Mouse (Mus musculus) ZHBTc4 (cell line): ENCODE results near the gene AC141477.1.

Source experiments
- DNase-seq: peaks from one replicate; pipeline ENCODE4 v3.0.0-alpha.2; 2011; ENCODE audit warnings: low read depth, low spot score

The AC141477.1 gene

GRCm38 (mm10) chr10:76440281-76440680 lies at the start of gene AC141477.1:
Gene AC141477.1 (minus strand): TSS chr10:76440444.
- peak; percentile 43 for DNase-seq

DNA sequence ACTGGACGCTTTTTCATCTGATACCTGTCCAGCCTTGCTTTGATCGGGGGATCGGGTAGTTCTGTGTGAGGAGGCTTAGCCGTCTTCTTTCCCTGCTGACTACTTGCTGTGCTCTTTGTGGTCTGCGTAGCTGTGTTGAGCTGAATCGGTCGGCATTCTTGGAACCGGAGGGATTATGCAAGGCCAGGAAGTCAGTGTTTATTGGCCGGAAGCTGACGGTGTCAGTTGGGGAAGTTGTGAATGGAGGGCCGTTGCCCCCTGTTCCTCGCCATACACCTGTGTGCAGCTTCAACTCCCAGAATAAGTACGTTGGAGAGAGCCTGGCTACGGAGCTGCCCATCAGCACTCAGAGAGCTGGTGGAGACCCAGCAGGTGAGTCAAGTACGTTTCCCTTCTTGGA lies 49.0 kb upstream of the AC141477.1 start:
- no peak for DNase-seq

- DNase-seq: no peak
Observed at GRCm38 (mm10) chr10:76488265-76488664, 48.0 kb upstream of the AC141477.1 start.

DNA sequence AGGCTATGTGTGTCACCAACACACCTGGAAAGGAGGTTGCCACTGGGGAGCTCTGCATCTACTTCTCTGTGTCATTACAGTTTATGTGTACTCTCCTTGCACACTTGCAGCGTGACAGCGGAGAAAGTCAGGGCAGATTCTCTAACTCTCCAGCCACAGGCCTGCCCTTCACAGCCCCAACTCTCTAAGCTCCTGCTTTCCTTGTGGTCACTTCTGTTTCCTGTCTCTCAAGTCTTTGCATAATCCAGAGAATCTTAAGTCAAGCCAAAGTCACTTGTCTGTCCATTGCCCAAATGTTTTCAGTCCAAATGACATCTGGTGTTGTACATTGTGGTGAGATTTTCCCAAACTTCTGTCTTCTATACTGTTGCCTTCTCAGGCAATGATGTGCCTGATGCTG lies 46.1 kb upstream of the AC141477.1 start:
- no peak for DNase-seq

DNA sequence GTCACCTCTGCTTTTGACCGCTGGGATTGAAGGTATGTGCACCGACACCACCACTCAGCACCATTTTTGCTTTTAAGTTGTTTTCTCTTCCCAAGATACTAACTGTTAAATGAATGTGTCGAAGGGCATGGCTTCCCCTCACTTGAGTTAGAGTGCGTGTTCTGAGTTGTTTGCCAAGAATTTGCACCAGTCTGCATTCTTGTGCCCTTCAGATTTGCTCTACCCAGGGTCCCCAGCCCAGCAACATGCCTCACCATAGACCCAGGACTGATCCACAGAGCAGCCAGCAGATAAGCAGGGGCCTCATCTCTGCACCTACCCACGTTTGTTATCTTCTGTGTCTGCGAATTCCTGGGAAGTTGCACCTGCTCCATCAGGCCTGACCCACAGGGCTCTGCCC lies 41.2 kb upstream of the AC141477.1 start:
- no peak for DNase-seq

DNA sequence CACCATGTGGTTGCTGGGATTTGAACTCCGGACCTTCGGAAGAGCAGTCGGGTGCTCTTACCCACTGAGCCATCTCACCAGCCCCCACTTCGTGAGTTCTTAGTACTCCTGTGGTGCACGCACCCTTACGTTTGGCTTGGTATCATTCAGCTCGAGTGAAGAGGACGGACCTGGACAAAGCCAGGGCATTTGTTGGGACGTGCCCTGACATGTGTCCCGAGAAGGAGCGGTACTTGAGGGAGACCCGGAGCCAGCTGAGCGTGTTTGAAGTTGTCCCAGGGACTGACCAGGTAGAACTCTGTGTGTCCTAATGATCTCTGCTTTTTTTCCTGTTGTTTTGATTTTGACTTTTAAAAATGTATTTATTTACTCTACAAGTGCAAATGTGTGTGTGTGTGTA lies 40.6 kb upstream of the AC141477.1 start:
- DNase-seq: peak; percentile 65

- DNase-seq: no peak
Observed at GRCm38 (mm10) chr10:76473759-76474158, 33.5 kb upstream of the AC141477.1 start.

DNA sequence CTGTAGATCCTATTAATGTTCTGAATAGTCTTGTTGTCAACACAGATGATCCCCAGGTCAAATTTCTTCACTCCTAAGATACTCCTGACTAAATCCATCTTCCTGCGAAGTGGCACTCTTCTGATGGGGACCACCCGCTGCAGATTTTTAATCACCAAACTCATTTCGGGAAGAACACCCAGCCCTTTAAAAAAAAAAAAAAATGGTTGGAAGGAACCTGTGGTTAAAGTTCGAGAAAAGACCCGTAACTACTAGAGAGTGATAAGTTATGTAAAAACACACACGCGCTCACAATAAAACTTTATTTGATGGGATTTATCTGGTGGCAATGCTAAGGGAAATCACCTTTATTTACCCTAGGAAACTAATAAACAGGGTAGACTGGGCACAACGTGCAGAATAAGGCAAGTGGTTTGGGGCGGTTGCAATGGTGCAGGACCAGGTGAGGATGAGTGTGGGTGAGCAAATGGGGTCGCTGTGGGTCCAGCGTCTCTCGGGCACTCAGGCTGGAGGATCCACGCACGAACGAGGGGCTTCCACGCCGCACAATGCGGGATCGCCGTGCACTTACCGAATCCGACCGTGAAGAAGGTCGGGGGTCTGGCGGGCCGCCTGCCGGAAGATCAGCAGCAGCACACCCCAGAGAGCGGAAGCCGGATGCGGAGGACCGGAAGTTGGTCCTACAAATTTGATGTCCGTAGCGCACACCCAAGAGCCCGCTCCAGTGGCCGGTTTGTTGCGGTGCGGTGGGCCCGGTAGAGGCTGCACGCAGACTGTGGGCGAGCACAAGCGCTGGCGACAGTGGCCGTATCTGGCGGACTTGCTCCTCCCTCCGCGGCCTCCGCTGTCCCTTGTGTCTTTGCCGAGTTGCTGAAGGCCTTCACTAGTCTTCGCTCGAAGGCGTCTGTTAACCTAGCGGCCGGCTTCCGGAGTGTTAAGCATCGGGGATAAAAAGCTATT lies 28.2 kb upstream of the AC141477.1 start, which contains the start of the genes Mcm3ap and Ybey:
Mcm3ap (plus strand) TSS at position 725 of the 960 bp plus-strand sequence.
Ybey (minus strand) TSS at position 912 of the 960 bp plus-strand sequence.
- peak; percentile 95 for DNase-seq

- peak; percentile 68 for DNase-seq
Observed at GRCm38 (mm10) chr10:76462721-76463120, 22.5 kb upstream of the AC141477.1 start.

DNA sequence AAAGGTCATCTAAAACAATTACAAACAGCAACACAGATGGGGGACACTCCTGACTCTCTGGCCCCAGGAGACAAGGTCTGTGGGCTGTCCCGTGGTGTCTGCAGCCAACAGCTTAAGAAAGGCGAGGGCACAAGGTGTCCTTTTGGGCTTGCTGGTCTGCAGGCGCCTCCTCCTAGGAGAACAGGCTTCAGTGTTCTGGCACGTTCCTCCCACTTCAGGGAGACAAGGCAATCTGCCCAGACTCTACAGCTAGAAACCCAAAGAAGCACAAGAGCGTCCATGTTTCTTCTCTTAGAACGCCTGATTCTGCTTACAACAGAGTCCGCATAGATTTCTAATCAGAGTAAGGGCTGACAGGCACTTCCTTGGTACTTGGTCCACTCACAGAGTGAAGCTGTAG lies 22.1 kb upstream of the AC141477.1 start:
- no peak for DNase-seq

DNA sequence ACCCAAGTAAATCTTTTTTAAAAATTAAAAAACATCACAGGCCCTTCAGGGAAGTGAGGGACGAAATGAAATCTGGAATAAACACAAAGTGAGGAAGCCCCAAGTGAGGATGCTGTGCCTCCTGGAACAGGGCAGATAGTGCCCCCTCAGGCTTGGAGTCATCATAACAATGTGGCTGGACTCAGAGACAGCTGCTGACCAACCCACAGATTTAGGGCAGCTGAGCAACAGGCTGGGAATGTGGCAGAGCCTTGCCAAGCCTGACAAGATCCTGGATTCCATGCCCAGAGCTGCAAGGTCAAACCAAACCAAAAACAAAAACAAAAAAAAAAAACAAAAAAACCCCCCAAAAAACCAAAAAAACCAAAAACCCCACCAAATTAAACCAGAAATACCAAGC lies 21.0 kb upstream of the AC141477.1 start:
- DNase-seq: no peak

- DNase-seq: peak; percentile 71
Observed at GRCm38 (mm10) chr10:76455289-76455688, 15.0 kb upstream of the AC141477.1 start.

DNA sequence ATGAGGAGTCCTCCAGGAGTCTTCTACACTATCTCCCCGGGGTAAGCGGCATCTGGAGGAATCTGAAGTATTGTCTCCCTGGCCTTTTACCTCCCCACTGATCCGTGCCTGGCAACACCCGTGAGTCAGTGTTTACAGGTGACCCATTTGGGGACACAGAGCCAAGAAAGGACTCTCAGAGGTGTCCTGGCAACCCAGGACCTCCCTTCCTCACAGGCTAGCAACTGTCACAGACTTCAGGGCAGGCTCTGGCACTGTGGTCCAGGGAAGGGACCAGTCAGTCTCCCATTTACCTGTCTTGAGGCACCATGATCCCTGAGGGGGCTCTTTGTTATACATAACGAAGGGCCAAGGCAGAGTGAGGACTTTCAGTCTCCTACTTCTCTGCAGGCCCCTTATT lies 8.6 kb upstream of the AC141477.1 start, which contains the start of gene 2610028H24Rik:
2610028H24Rik (plus strand) TSS at position 231 of the 400 bp plus-strand sequence.
- no peak for DNase-seq

DNA sequence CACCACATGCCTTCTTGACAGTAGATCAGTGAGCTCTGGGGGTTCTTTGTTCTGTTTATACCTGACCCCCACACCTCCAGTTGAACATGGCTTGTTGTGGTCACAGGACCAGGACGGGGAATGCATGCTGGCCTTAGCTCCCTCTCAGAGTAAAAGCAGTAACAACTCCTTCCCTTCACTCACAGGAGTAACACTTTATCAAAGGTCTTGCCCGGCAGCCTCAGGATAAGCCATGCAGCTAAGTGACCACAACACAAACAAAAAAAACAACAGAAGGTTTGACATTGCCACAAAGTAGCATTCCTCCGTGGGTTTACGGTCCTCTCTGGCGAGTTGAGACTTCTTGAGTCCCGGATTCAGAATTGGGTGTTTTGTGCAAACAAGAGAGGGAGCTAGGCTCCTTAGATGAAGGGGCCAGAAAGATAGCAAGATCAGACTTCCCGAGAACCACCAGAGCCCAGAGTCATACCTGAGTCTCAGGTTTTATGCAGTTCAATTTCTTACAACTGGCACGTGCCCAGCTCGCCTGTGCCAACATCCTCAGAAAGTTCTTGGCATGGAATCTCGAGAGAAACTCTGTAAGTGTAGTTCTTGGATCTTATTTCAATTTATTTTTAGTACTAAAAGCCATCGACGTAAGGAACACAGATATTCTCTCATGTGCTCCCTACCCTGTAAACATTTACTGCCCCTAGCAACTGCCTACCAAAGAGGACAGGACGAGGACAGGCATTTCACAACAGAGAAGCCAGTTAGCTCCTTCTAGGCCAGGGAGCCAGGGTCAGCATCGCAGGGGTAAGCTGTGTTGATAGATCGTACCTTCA lies 7.4 kb upstream of the AC141477.1 start:
- DNase-seq: no peak

- no peak for DNase-seq
Observed at GRCm38 (mm10) chr10:76445996-76446681, 5.9 kb upstream of the AC141477.1 start.

DNA sequence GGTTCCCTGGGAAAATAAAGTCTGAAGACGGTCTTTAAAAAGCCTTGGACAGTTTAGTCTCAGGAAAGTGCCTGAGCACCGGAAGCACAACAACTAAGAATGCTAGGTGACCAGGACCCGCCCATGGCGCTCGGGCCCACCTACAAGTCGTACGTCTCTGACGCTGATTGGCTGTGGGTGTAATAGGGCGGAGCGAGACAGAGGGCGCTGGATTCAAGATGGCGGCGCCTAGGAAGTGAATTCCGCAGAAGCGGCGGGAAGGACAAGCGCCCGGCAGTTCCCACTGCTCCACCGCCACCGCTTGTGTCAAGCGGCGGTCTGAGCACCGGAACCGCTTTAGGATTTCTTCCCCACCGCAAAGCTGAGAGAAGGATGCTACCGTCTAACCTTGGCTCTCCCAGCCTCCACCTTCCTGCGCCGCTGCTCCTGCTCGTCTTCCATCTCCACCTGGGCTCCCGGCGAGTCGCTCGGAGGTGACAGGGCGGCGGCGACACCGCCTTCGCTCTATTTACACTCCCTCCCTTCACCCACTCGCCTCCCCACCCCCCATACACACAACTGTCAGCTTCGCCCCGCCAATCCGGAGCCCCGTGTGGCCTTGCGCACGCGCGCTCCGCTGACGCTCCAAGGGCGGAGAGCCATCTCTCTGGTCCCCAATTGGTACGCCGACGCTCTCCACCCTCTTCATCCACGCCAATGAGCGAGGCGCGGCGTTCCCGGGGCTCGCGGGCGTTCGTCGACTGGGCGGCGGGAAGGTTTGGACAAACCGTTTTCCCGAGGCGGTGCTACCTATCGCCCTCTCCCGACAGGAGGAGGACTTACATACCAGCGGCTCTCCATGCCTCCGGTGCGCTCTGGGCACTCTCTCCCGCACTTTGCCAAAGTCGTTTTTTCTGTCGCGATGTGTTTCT lies 2.2 kb upstream of the AC141477.1 start, which contains the start of gene Pcnt:
Pcnt (minus strand) TSS at position 609 of the 911 bp plus-strand sequence.
- DNase-seq: peak; percentile 100

DNA sequence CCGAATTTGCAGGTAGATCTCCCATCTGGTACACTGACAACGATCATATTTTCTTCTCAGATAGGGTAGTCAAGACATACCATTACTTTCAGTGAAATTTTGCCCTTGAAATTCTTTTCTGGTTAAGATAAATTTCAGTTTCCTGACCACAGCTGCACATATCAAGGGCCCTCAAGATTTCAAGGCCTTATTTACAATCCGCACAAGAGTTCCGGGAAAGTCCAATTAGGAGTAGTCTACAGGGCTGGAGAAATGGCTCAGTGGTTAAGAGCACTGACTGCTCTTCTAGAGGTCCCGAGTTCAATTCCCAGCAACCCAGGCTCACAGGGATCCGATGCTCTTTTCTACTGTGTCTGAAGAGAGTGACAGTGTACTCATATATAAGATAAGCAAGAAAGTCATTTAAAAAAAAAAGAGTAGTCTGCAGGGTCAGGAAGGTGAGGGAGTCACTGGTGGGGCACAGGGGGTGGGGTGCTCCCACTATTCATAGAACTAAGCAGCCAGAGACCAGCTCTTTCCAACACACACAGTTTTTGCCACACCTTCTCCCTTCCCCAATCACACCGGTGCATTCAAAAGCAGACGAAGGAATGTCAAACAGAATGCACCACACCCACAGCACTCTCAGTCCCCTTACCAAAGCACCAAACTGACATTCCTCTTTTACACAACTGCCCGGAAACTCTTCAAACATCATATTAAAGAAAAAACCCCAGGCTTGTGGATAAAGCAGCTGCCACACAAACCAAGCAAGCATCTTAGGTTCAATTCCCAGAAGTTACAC lies 945 bp downstream of the AC141477.1 start:
- peak; percentile 89 for DNase-seq

DNA sequence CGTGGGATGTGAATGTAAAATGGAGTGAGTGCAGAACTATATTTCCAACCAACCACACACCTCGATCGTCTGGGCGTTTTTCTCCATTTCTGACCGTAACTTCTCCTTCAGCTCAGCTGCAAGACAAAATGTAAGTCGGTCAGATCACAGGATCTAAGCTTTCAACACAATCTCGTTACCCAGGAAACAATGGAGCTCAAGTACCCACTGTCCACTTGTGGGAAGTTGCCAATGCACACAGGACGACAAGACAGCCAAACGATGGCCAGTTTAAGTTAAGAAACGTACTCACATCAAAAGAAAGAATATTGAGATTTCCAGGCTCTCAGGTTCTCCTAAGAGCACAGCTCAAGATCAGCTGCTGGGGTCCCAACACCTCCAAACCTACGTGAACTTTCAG lies 6.3 kb downstream of the AC141477.1 start:
- no peak for DNase-seq

DNA sequence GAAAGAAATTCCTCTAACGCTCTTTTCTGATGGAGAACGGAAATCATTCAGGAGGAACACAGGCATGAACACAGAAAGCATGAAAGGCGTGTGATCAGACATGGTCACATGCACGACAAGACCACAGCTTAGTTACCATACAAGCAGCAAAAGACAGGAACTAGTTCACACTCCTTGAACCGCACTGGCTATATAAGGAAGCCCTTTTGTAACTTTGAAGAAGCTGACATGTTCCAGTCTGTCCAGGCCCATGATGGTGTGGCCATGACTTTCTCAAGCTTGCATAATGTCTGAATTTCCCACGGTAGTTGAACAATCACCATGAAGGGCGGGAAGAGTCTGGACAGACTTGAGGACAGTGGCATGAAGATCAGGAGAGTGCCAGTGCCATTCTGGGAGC lies 14.6 kb downstream of the AC141477.1 start:
- DNase-seq: no peak

DNA sequence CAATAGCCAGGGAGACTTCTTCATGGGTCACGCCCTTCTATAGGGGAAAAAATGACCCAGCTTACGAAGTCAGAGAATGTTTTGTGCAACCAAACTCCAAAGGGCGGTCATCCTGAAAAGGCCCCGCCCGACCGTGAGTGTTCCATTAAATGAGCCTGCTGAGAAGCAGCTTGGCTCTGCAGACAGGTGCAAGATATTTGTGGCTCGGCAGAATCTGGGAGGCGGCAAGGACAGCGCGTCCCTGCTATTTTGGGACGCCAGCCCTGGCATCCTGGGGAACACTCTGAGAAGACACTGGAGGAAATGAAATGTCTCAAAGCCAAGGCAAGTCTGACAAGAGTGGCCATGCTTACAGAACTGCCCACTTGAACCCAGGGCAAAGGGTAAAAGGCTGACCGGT lies 23.4 kb downstream of the AC141477.1 start:
- DNase-seq: no peak
